Mouse (Mus musculus) E14TG2a.4 (cell line): Measurements from ENCODE around the gene Zcchc14.

ENCODE experiments used
- CTCF ChIP-seq: conservative IDR thresholded peaks from 2 replicates; pipeline ENCODE4 v1.5.1; 2014; ENCODE audit warnings: low read length
- NANOG ChIP-seq: IDR thresholded peaks from 2 replicates; pipeline ENCODE4 v1.6.1; 2014; ENCODE audit warnings: borderline replicate concordance, low read length, mixed read lengths
- POU5F1 ChIP-seq: IDR thresholded peaks from 2 replicates; pipeline ENCODE4 v1.6.1; 2014; ENCODE audit warnings: low read length, borderline replicate concordance

DNA sequence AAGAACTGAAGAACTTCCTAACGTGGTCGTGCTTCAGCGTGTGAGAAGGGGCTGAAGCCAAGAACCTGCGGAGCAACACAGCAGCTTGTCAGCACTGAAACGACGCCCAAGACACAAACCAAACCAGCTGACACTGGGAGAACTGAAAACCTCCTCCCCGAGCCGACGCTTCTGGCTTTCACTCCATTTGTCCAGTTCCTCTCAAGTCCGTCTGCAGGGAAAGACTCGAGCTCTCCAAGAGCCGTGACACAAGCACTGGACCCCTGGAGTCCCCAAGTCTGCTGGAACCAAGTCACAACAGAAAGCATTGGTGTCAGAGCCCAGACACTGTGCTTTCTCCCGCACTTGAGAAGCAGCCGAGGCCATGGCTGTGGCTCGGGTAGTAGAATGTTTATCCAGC lies 43.5 kb downstream of the Zcchc14 start:
- TF ChIP-seq CTCF = no peak
- no peak for TF ChIP-seq POU5F1
- TF ChIP-seq NANOG = no peak
